8 mouse cellular contexts compared by ENCODE assay signal in genomic region chr5:150195514-150196210, GRCm38 (mm10).
DNase-seq lines count a peak whose midpoint lies in the region; ATAC-seq and TF ChIP-seq lines count a peak whose summit lies in the region.

No protein-coding gene starts in this region.

- peak; percentile 76 for ATAC-seq in erythroid progenitor cell, adult 5-6 weeks (replicated peaks; ENCODE audit: low FRiP score, poor library complexity, severe bottlenecking)
- ATAC-seq in heart, embryonic 12.5 days (ENCODE audit: insufficient number of reproducible peaks, low FRiP score): peak; percentile 82
- peak; percentile 90 for ATAC-seq in kidney, embryonic 15.5 days (replicated peaks; ENCODE audit: low FRiP score)
- ATAC-seq in midbrain, postnatal 0 days (ENCODE audit: low FRiP score): no peak

- H3K27me3 ChIP-seq in heart, embryonic 12.5 days (replicated peaks): no peaks in the 10 kb centered on the region
- H3K27me3 ChIP-seq in kidney, embryonic 15.5 days: 0 out of 2 replicates have a peak, but pooled peaks cover 3% of the 10 kb centered on the region
- no peaks in the 10 kb centered on the region for H3K27me3 ChIP-seq in midbrain, postnatal 0 days (ENCODE audit: insufficient read depth, low read length)
- no peaks in the 10 kb centered on the region for H3K27me3 ChIP-seq in splenic B cell, adult 2 months (ENCODE audit: control insufficient read depth, insufficient read depth, low read length, poor library complexity, severe bottlenecking)

- H3K4me1 ChIP-seq in heart, embryonic 12.5 days (replicated peaks): peaks cover 13% of the 10 kb centered on the region; the same call in 1 of the 2 replicates
- peaks cover 18% of the 10 kb centered on the region for H3K4me1 ChIP-seq in kidney, embryonic 15.5 days
- no peaks in the 10 kb centered on the region for H3K4me1 ChIP-seq in midbrain, postnatal 0 days (ENCODE audit: insufficient read depth, low read length)

- H3K4me3 ChIP-seq in heart, embryonic 12.5 days: peak overlapping the region; percentile 46
- peak overlapping the region; percentile 51 for H3K4me3 ChIP-seq in kidney, embryonic 15.5 days (replicated peaks)
- H3K4me3 ChIP-seq in midbrain, postnatal 0 days (ENCODE audit: low read depth, low read length): peak overlapping the region; percentile 41

- DNase-seq in 416B (ENCODE audit: low read depth): peak; percentile 93
- DNase-seq in brain, embryonic 14.5 days (ENCODE audit: low read depth): peak; percentile 87
- peak; percentile 68 for DNase-seq in liver
- peak; percentile 83 for DNase-seq in midbrain, postnatal 0 days (ENCODE audit: low spot score)
- peak; percentile 42 for DNase-seq in splenic B cell, adult 2 months (ENCODE audit: low read depth, low spot score)

- WGBS in heart, embryonic 12.5 days: 5% methylated on average over 22 of the region's 22 CpGs
- WGBS in kidney, embryonic 15.5 days: 4% methylated on average over 22 of the region's 22 CpGs
- 6% methylated on average over 22 of the region's 22 CpGs for WGBS in midbrain, postnatal 0 days

- TF ChIP-seq CTCF in brain, embryonic 14.5 days (IDR thresholded peaks at IDR 0.05; ENCODE audit: borderline replicate concordance, extremely low read depth, insufficient read depth, insufficient read length): no peak
- TF ChIP-seq CTCF in midbrain, postnatal 0 days (IDR thresholded peaks at IDR 0.05): no peak

- H3K36me3 ChIP-seq in heart, embryonic 12.5 days: peaks cover 2% of the 10 kb centered on the region; the same call in 1 of the 2 replicates
- H3K36me3 ChIP-seq in kidney, embryonic 15.5 days: no peaks in the 10 kb centered on the region
- no peaks in the 10 kb centered on the region for H3K36me3 ChIP-seq in midbrain, postnatal 0 days (ENCODE audit: insufficient read depth, low read length)
- H3K36me3 ChIP-seq in splenic B cell, adult 2 months (ENCODE audit: control insufficient read depth, insufficient read depth, low read length, poor library complexity, severe bottlenecking): no peaks in the 10 kb centered on the region

- peaks cover 13% of the 10 kb centered on the region for H3K9me3 ChIP-seq in heart, embryonic 12.5 days (replicated peaks)
- H3K9me3 ChIP-seq in kidney, embryonic 15.5 days (replicated peaks): no peaks in the 10 kb centered on the region
- no peaks in the 10 kb centered on the region for H3K9me3 ChIP-seq in midbrain, postnatal 0 days (ENCODE audit: low read length)

- peak overlapping the region; percentile 61 for H3K27ac ChIP-seq in heart, embryonic 12.5 days (ENCODE audit: poor library complexity, severe bottlenecking)
- H3K27ac ChIP-seq in kidney, embryonic 15.5 days: peak overlapping the region; percentile 85
- H3K27ac ChIP-seq in midbrain, postnatal 0 days (ENCODE audit: low read depth, low read length): 0 out of 2 replicates have a peak overlapping the region, but pooled peaks have one; percentile 18

- TF ChIP-seq POLR2A in brain, embryonic 14.5 days (IDR thresholded peaks at IDR 0.05; ENCODE audit: borderline replicate concordance, extremely low read depth, insufficient read depth, insufficient read length, poor library complexity, severe bottlenecking): no peak

- H3K4me2 ChIP-seq in heart, embryonic 12.5 days: peak overlapping the region; percentile 67
- H3K4me2 ChIP-seq in kidney, embryonic 15.5 days: peak overlapping the region; percentile 74
- H3K4me2 ChIP-seq in midbrain, postnatal 0 days (ENCODE audit: low read depth, low read length, poor library complexity, severe bottlenecking): peak overlapping the region; percentile 76

- peak overlapping the region; percentile 34 for H3K9ac ChIP-seq in heart, embryonic 12.5 days
- H3K9ac ChIP-seq in kidney, embryonic 15.5 days: peak overlapping the region; percentile 41; the same call in 1 of the 2 replicates
- peak overlapping the region; percentile 61 for H3K9ac ChIP-seq in midbrain, postnatal 0 days (replicated peaks; ENCODE audit: low read length, poor library complexity, severe bottlenecking)

Comparison
In these comparisons a context has a peak if more than half of its experiments do, and no peak if none do; other contexts are left out.
1. DNase-seq: peak in every context shown above with its lines; median percentile 93 in 416B; 87 in brain, embryonic 14.5 days; 83 in midbrain, postnatal 0 days; 68 in liver; 42 in splenic B cell, adult 2 months.
2. H3K27ac ChIP-seq: peak in every context shown above with its lines; median percentile 85 in kidney, embryonic 15.5 days; 61 in heart, embryonic 12.5 days; 18 in midbrain, postnatal 0 days.